Mouse (Mus musculus) gonadal fat pad, adult 2 months (tissue): Measurements from ENCODE around the gene Fsd1l. TPM values are rescaled to one million over a fixed set of nuclear protein-coding genes. Genes with fewer than 3 reads are reported as not detected.
A peak's percentile ranks its signal among the peaks of the same experiment; 100 is the strongest.

Experiments used
- DNase-seq: peaks from one replicate; pipeline ENCODE4 v3.0.0-alpha.2; 2012; ENCODE audit warnings: low read depth
- polyA plus RNA-seq: library from polyadenylated mRNA; depleted of rRNA; stranded (reverse); fragments of >200 nt; gene quantifications from 2 replicates; pipeline ENCODE4 v1.2.3, GENCODE M21; 2012; rRNA removed

Gene Fsd1l
- polyA plus RNA-seq, result 2.3 and 2.6 TPM in 2 replicates

DNA sequence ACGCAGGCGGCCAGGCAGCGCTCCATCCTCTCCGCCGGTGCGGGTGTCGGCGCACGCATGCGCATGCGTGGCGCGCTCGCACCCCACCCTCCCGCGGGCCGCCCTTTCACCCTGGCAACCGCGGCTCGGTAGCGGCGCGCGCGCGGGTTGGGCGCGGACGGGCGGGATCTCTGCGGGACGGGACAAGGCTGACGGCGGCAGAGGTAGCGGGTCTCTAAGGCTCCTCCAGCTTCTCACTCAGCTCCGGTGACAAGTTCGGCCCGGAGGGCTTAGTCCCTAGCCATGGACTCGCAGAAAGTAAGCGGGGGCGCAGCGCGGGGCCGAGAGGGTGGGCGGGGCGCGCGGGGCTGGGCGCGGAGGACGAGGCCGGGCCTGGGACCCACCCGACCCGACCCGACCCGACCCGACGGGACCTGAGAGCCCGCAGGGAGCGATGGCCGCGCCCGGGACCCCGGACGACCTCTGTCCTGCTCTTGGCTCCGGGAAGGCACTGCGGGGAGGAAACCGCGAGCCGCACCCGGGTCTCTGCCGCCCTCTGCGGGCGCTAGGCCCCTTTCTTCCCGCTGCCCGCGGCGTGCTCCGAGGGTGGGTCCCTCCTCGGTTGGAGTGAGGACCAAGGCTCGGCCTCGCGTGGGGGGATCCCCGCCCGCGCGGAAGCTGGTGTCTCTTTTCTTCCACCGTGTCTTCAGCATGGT is at the start of gene Fsd1l:
Gene Fsd1l, plus strand, starts transcription at position 156 of the 695 bp plus-strand sequence.
- DNase-seq, result no peak

DNA sequence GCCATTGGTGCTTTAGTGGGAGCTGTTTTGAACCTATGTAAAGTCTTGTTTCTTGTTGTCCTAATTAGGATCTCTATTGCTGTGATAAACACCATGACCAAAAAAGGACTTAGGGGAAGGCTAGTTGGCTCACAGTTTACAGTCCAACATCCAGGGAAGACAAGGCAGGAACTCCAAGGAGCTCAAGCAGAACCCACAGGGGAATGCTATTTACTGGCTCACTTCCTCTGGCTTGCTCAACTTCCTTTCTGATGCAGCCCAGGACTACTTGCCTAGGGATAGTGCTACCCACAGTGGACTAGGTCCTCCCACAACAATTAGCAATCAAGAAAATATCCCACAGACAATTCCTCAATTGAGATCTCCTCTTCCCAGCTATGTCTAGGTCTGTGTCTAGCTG is 43.6 kb upstream of the Fsd1l start:
- no peak for DNase-seq

- DNase-seq, result no peak
Measured at GRCm38 (mm10) chr4:53588936-53589335, 42.3 kb upstream of the Fsd1l start.

DNA sequence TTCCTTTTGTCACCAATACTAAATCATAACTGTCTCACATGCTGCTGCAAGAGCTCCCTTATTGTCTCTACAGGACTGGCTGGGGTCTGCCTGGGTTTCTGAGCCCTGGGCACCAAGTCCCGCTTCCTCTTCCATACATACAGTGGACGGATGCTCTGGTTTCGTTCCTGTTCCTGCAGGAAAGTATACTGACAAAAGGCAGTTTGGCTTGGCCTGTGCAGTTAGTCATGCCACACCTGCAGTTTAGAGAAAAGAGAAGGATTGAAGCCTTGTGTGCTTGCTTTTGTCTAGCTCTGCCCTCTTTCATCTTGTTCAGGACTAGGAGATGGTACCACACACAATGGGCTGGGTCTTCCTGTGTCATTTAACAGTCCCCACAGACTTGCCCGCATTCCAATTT is 41.8 kb upstream of the Fsd1l start:
- no peak for DNase-seq

DNA sequence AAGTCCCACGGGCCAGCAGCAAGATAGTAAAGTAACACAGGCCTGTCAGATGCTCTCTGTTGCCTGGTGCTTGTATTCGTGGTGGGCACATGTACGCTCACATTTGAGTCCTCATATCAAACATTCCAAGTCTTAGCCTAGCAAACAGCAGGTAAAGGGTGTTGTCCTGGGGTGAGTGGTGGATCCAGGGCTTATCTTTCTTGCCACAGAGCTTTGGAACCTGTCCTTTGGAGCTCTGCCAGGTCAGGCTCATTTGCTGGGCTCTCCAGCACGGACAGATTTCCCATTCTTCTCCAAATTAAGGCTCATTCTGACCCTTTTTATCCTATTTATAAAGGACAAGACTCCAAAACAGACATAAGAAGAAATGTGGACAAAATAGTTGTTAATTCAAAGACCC is 41.1 kb upstream of the Fsd1l start:
- no peak for DNase-seq

DNA sequence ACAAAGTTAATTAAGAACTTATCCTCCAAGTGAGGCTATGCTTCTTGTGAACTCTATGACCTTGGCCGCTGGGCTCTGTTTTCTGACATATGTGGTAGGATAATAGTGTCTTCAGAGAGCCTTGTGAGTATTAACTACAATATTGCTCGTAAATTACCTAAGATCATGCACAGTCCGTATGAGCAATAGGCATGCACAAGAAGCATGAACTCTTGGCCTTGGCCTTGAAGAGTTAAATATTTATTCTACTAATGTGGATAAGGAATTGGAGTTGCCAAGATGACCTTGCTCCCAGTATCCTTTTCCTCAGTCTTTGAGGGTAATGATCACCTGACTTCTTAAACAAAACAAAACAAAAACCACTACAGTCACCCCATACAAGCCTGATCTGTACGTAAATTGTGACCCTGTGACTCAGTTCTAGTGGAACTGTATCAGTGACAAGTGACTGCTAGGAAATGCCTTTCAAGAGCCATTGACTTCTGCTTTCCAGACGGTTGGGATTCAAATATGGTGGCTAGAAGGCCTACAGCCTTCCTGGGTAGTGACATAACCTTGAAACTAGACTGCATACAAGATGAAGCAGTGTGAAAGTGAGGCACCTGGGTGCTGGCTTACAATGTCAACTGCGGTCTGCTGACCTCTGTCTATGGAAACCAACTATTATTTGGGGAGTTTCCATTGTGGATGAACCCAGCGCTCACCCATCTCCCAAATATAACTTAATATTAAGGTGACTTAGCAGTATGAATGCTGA is 40.4 kb upstream of the Fsd1l start:
- DNase-seq, result no peak

GRCm38 (mm10) chr4:53591536-53591935 is 39.7 kb upstream of the Fsd1l start:
- no peak for DNase-seq

GRCm38 (mm10) chr4:53591941-53592340 is 39.3 kb upstream of the Fsd1l start:
- no peak for DNase-seq

GRCm38 (mm10) chr4:53592386-53592785 is 38.9 kb upstream of the Fsd1l start:
- no peak for DNase-seq

- DNase-seq, result no peak
Measured at GRCm38 (mm10) chr4:53594204-53594603, 37.1 kb upstream of the Fsd1l start.

DNA sequence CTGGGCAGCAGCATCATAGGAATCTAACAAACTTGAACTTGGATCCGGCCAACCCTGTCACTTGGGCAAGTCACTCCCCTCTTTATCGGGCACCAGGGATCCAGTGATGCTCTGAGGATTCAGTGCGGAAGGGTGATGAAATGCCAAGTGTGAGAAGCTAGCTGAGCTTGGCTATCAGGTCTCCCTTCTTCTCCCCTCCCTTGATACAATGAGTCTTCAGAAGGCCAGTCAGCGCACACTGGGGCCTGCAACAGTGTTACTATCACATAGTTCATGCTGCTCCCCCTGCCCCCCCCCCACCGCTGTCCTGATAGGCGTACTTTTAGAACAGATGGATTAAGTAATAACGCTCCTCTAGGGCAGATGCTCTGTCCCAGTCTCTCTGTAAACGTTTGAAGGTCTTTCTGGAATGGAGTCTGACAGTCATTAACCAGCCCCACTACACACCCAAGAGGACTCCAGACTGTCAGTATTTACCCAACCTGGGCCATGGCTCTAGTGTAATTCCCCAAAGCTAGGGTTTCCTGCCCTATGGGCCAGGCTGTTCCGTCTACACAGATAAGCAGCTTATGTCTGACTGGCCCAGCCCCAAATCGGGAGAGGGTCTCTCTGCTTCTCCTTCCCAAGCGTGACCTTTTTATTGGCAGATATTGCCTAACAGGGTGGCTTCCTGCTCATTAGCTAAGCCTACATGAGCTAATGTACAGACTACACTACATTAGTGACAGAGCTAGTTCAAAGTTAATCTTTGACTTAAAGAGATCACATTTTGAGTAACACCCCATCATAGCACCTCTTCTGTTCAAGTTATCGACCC is 35.8 kb upstream of the Fsd1l start:
- DNase-seq, result no peak

- DNase-seq, result no peak
Measured at GRCm38 (mm10) chr4:53596063-53596895, 35.0 kb upstream of the Fsd1l start.

DNA sequence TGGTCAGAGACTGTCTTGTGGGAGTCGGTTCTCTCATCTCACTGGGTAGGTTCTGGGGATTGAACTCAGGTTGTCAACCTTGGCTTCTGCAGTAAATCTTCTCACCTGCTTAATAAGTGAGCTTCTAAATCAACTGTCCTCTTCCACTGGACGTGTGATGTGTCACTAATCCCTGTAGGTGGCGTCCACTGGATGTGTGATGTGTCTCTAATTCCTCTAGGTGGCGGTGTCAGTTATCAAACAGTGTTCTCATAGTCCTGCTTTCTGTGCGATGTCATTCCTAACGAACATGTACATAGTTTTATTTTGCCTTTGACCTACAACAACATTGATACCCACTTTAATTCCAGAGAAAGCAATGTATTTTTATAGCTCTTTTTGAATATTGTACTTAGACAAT is 30.8 kb upstream of the Fsd1l start:
- peak; percentile 14 for DNase-seq

GRCm38 (mm10) chr4:53614576-53615225 is 16.6 kb upstream of the Fsd1l start:
- no peak for DNase-seq

DNA sequence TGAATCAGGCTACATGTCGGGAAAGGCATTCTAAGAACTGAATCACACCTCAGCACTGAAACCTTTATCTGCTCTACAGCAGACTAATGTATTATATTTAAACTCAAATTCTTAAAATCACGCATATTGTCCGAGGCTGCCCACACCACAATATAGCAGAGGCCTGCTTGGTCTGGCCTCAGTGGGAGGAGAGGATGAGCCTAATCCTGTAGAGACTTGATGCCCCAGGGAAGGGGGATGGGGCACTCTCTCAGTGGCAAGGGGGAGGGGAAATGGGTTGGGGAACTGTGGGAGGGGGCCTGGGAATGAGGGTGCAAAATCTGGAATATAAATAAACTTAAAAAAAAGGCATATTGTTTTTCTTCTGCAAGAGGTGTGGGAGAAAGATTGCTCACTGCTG is 13.3 kb upstream of the Fsd1l start:
- DNase-seq, result no peak

GRCm38 (mm10) chr4:53620104-53620503 is 11.2 kb upstream of the Fsd1l start:
- no peak for DNase-seq

DNA sequence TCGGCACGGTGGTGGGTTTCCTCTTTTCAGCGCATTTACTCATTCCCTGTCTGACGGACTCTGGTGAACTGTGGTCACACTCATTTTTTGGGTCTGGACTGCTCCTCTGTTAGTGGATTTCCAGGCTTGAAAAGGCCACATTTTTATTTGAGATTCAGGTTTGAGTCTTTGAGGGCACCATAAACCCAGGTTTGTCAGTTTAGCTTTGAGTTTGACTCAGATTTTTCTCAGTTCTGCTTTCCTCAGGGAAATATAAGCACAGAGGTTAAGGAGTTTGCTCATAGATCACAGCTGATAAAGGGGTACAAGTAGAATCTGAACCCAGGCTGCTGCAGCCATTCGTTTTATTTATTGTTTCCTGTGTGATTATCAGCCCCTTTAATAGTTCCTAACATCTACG is 10.2 kb upstream of the Fsd1l start:
- no peak for DNase-seq

GRCm38 (mm10) chr4:53621490-53621889 is 9.8 kb upstream of the Fsd1l start:
- DNase-seq, result no peak

GRCm38 (mm10) chr4:53623711-53624110 is 7.6 kb upstream of the Fsd1l start:
- no peak for DNase-seq

DNA sequence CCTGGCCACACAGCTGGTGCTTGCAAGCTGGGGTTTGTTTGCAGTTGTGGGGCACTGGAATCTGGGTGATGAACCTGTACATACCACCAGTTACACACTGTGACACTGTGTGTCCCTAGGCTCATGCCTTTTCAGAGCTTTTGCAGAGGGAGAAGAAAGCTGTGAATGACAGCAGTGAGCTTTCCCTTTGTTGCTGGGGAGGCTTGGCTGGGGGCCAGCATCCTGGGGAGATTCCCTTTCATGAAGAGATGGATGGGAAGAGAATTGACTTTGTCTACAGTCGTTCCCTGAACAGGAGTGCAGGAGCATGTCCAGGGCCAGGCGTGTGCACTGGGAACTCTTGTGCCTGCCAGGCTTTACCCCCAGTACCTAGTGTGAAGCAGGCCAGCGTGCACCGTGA is 6.5 kb upstream of the Fsd1l start:
- no peak for DNase-seq

DNA sequence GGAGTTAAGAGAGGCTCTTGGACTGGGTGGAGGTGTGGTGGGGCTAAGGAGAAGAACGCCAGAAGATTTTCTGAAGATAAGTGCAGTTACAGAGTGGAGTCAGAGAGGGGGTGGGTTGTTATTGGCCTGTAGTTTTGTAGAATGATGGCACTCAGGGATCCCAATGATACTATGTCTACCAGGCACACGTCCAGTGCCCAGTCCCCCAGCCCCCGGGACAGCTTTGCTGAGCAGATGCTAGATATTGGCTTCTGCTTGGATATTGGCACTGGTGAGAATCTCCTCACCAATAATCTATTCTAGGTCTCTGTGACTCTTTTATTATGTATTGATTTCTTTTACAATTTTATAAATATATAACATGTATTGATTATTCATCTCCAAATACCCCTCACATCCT is 6.0 kb upstream of the Fsd1l start:
- no peak for DNase-seq
